Mouse (Mus musculus) cortical plate, adult 2 months (tissue): ENCODE results near the gene Mturn.

Experiments
- CTCF ChIP-seq: fragments of 200-500 bp; IDR thresholded peaks from 2 replicates; pipeline ENCODE4 v1.5.1; 2011; ENCODE audit warnings: mild to moderate bottlenecking, control low read depth, low read length; ENCODE audit not compliant: insufficient read depth; ENCODE audit errors: extremely low read depth
- POLR2A ChIP-seq: fragments of 200-500 bp; IDR thresholded peaks from 2 replicates; pipeline ENCODE4 v1.6.1; 2011; ENCODE audit warnings: mild to moderate bottlenecking, low read length, control low read depth; ENCODE audit not compliant: insufficient read depth; ENCODE audit errors: extremely low read depth

- TF ChIP-seq POLR2A (no peak), CTCF (no peak)
Observed at GRCm38 (mm10) chr6:54720512-54721251, 39.3 kb downstream of the Mturn start.
